Mouse (Mus musculus): ENCODE results near the gene Pafah1b3.
"Not testable (repeated sequence)": the region's sequence is repeated elsewhere in the genome, so short reads cannot be mapped to it uniquely, and the experiment has no call there.

Pafah1b3 gene

GRCm38 (mm10) chr7:25297454-25298325 lies at the start of gene Pafah1b3:
Pafah1b3 (minus strand) TSS chr7:25297986.
- DNase-seq (ENCODE audit: low spot score in 2 of 2), result peak; percentile 64 to 83

GRCm38 (mm10) chr7:25341000-25341784 lies 43.4 kb upstream of the Pafah1b3 start:
- no peak for DNase-seq (ENCODE audit: low spot score in 2 of 2)

GRCm38 (mm10) chr7:25339329-25339728 lies 41.5 kb upstream of the Pafah1b3 start:
- no peak for DNase-seq (ENCODE audit: low spot score in 2 of 2)

- peak in 1 of 2 experiments; percentile 60 for DNase-seq (ENCODE audit: low spot score in 2 of 2)
Observed at GRCm38 (mm10) chr7:25334472-25334871, 36.7 kb upstream of the Pafah1b3 start.

GRCm38 (mm10) chr7:25333596-25334307 lies 36.0 kb upstream of the Pafah1b3 start:
- DNase-seq (ENCODE audit: low spot score in 2 of 2), result peak; percentile 72 to 89

- DNase-seq (ENCODE audit: low spot score in 2 of 2), result no peak
Observed at GRCm38 (mm10) chr7:25326233-25326632, 28.4 kb upstream of the Pafah1b3 start.

GRCm38 (mm10) chr7:25325431-25325830 lies 27.6 kb upstream of the Pafah1b3 start:
- not testable (repeated sequence) for DNase-seq (ENCODE audit: low spot score in 2 of 2)

GRCm38 (mm10) chr7:25323219-25323618 lies 25.4 kb upstream of the Pafah1b3 start:
- DNase-seq (ENCODE audit: low spot score in 2 of 2), result no peak

- no peak for DNase-seq (ENCODE audit: low spot score in 2 of 2)
Observed at GRCm38 (mm10) chr7:25322058-25322484, 24.3 kb upstream of the Pafah1b3 start.

- no peak for DNase-seq (ENCODE audit: low spot score in 2 of 2)
Observed at GRCm38 (mm10) chr7:25317446-25317999, 19.7 kb upstream of the Pafah1b3 start.

- peak; percentile 86 to 92 for DNase-seq (ENCODE audit: low spot score in 2 of 2)
Observed at GRCm38 (mm10) chr7:25316532-25317445, 19.0 kb upstream of the Pafah1b3 start, which contains the start of gene Megf8. Megf8 (plus strand) TSS chr7:25317164.

- DNase-seq (ENCODE audit: low spot score in 2 of 2), result peak; percentile 14 to 68
Observed at GRCm38 (mm10) chr7:25315306-25316041, 17.7 kb upstream of the Pafah1b3 start.

GRCm38 (mm10) chr7:25314606-25315305 lies 17.0 kb upstream of the Pafah1b3 start:
- DNase-seq (ENCODE audit: low spot score in 2 of 2), result no peak

- no peak for DNase-seq (ENCODE audit: low spot score in 2 of 2)
Observed at GRCm38 (mm10) chr7:25313325-25313724, 15.5 kb upstream of the Pafah1b3 start.

GRCm38 (mm10) chr7:25311193-25311592 lies 13.4 kb upstream of the Pafah1b3 start:
- peak in 1 of 2 experiments; percentile 52 for DNase-seq (ENCODE audit: low spot score in 2 of 2)

- no peak for DNase-seq (ENCODE audit: low spot score in 2 of 2)
Observed at GRCm38 (mm10) chr7:25309425-25309824, 11.6 kb upstream of the Pafah1b3 start.

- peak in 1 of 2 experiments; percentile 58 for DNase-seq (ENCODE audit: low spot score in 2 of 2)
Observed at GRCm38 (mm10) chr7:25308702-25309318, 11.0 kb upstream of the Pafah1b3 start.

GRCm38 (mm10) chr7:25306614-25306996 lies 8.8 kb upstream of the Pafah1b3 start:
- no peak for DNase-seq (ENCODE audit: low spot score in 2 of 2)
